Mouse (Mus musculus): ENCODE measurements at regions not wholly inside any gene's neighbourhood (a gene's known extent, or its start where the extent isn't known, plus 50 kb on each side); places are given as distances from the start of the nearest gene placed in this dataset.

- intact Hi-C loops (cut with DNase I): no loop called here
- no peak for DNase-seq (ENCODE audit: low spot score in 2 of 2)
These were observed 154.5 kb downstream of the Trim29 start for GRCm38 (mm10) chr9:43465129-43465528.

GRCm38 (mm10) chr9:43465731-43466330, 155.2 kb downstream of the Trim29 start:
- no peak for DNase-seq (ENCODE audit: low spot score in 2 of 2)
- intact Hi-C loops (cut with DNase I): no loop called here

- DNase-seq (ENCODE audit: low spot score in 2 of 2): no peak
- intact Hi-C loops (cut with DNase I): no loop called here
These were observed 156.2 kb downstream of the Trim29 start for GRCm38 (mm10) chr9:43466883-43467282.

GRCm38 (mm10) chr9:43469215-43469614, 158.6 kb downstream of the Trim29 start:
- peak; percentile 37 to 46 for DNase-seq (ENCODE audit: low spot score in 2 of 2)
- intact Hi-C loops (cut with DNase I): no loop called here

GRCm38 (mm10) chr9:43472231-43472630, 161.6 kb downstream of the Trim29 start:
- no peak for DNase-seq (ENCODE audit: low spot score in 2 of 2)
- intact Hi-C loops (cut with DNase I): no loop called here

- intact Hi-C loops (cut with DNase I): no loop called here
- no peak for DNase-seq (ENCODE audit: low spot score in 2 of 2)
These were observed 162.5 kb downstream of the Trim29 start for GRCm38 (mm10) chr9:43473164-43473563.

- intact Hi-C loops (cut with DNase I): no loop called here
- peak in 1 of 2 experiments; percentile 29 for DNase-seq (ENCODE audit: low spot score in 2 of 2)
These were observed 163.1 kb downstream of the Trim29 start for GRCm38 (mm10) chr9:43473601-43474302.

GRCm38 (mm10) chr9:43474303-43474643, 163.6 kb downstream of the Trim29 start:
- intact Hi-C loops (cut with DNase I): no loop called here
- DNase-seq (ENCODE audit: low spot score in 2 of 2): no peak

- intact Hi-C loops (cut with DNase I): loop anchor here (5.0 kb wide), 1 partner anchor 56 kb away; no protein-coding TSS in a partner anchor
- DNase-seq (ENCODE audit: low spot score in 2 of 2): no peak
These were observed 170.4 kb downstream of the Trim29 start for GRCm38 (mm10) chr9:43480826-43481591.

- intact Hi-C loops (cut with DNase I): loop anchor here (5.0 kb wide), 1 partner anchor 55 kb away; no protein-coding TSS in a partner anchor
- peak; percentile 46 to 49 for DNase-seq (ENCODE audit: low spot score in 2 of 2)
These were observed 171.7 kb downstream of the Trim29 start for GRCm38 (mm10) chr9:43482101-43483090.

GRCm38 (mm10) chr9:43483195-43483594, 172.5 kb downstream of the Trim29 start:
- peak in 1 of 2 experiments; percentile 59 for DNase-seq (ENCODE audit: low spot score in 2 of 2)
- intact Hi-C loops (cut with DNase I): loop anchor here (5.0 kb wide), 1 partner anchor 54 kb away; no protein-coding TSS in a partner anchor

GRCm38 (mm10) chr9:43483906-43484305, 173.3 kb downstream of the Trim29 start:
- no peak for DNase-seq (ENCODE audit: low spot score in 2 of 2)
- intact Hi-C loops (cut with DNase I): loop anchor here (5.0 kb wide), 1 partner anchor 53 kb away; no protein-coding TSS in a partner anchor

- no peak for DNase-seq (ENCODE audit: low spot score in 2 of 2)
- intact Hi-C loops (cut with DNase I): no loop called here
These were observed 176.1 kb downstream of the Trim29 start for GRCm38 (mm10) chr9:43486704-43487103.

GRCm38 (mm10) chr9:43489205-43489604, 178.6 kb downstream of the Trim29 start:
- DNase-seq (ENCODE audit: low spot score in 2 of 2): no peak
- intact Hi-C loops (cut with DNase I): no loop called here

GRCm38 (mm10) chr9:43491024-43491751, 180.5 kb downstream of the Trim29 start:
- intact Hi-C loops (cut with DNase I): loop anchor here (2.0 kb wide), 1 partner anchor 152 kb away; no protein-coding TSS in a partner anchor
- no peak for DNase-seq (ENCODE audit: low spot score in 2 of 2)

- no peak for DNase-seq (ENCODE audit: low spot score in 2 of 2)
- intact Hi-C loops (cut with DNase I): no loop called here
These were observed 181.8 kb downstream of the Trim29 start for GRCm38 (mm10) chr9:43492236-43493000.

GRCm38 (mm10) chr9:43498596-43498995, 187.9 kb downstream of the Trim29 start:
- DNase-seq (ENCODE audit: low spot score in 2 of 2): no peak
- intact Hi-C loops (cut with DNase I): no loop called here
